Mouse (Mus musculus): ENCODE measurements at regions not wholly inside any gene's neighbourhood (a gene's known extent, or its start where the extent isn't known, plus 50 kb on each side); places are given as distances from the start of the nearest gene placed in this dataset.

- no peak for DNase-seq (ENCODE audit: low spot score)
Observed at GRCm38 (mm10) chr15:95714408-95714807, 58.6 kb upstream of the Dbx2 start.

DNA sequence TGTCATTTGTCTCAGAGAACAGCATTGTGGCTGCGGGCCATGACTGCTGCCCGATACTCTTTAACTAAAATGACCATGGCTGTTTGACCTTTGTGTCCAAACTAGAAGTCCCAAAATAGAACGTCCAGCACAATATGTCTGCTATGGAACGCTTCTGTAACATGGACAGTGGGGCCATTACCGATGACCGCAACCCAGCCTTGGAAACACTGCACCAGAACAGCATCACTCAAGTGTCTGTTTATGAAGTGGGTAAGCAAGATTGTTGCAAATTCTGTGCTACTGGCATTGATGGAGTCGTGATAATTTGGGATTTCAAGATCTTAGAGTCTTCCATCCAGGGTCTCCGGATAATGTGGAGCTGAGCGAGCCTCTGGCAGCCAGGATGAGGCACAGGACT, 60.2 kb upstream of the Dbx2 start:
- no peak for DNase-seq (ENCODE audit: low spot score)

- no peak for DNase-seq (ENCODE audit: low spot score)
Observed at GRCm38 (mm10) chr15:95723699-95724098, 66.9 kb upstream of the Ano6 start.

DNA sequence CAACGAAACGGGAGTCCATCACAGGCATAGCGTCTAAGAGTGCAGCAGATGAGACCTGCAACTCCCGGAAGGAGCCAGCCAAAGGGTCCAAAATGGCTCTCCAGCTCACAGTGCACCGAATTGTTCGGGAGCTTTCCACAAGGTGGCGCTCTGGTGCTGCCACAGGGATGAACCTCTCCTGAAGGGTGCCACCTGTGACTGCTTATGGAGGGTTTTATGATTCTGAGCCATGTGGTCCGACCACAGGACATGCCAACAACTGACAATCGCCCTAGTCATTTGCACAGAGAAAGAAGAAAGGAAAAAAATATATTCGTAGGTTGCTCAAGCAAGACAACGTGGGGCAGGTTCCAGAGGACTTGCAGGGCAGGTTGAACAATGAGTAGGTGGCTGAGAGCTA, 64.8 kb upstream of the Ano6 start:
- peak; percentile 89 for DNase-seq (ENCODE audit: low spot score)

- no peak for DNase-seq (ENCODE audit: low spot score)
Observed at GRCm38 (mm10) chr15:95726516-95726915, 64.1 kb upstream of the Ano6 start.

GRCm38 (mm10) chr15:95735746-95736145, 54.9 kb upstream of the Ano6 start:
- no peak for DNase-seq (ENCODE audit: low spot score)

Data from layer of hippocampus, adult 11-12 months (tissue).